Mouse (Mus musculus) left cerebral cortex, postnatal 25 days (tissue): ENCODE measurements at regions not wholly inside any gene's neighbourhood (a gene's known extent, or its start where the extent isn't known, plus 50 kb on each side); places are given as distances from the start of the nearest gene placed in this dataset.
A peak's percentile ranks its signal among the peaks of the same experiment; 100 is the strongest.

Experiments
- DNase-seq, 2 experiments: peaks; one replicate each; pipeline ENCODE4 v3.0.0; 2022; ENCODE audit warnings: low spot score in 2 of 2, mixed read lengths in 1 of 2
- intact Hi-C: fragments of 180-260 bp; cut with DNase I; formaldehyde crosslinking; loops from one replicate; pipeline ENCODE4 v1.15.1; 2025

DNA sequence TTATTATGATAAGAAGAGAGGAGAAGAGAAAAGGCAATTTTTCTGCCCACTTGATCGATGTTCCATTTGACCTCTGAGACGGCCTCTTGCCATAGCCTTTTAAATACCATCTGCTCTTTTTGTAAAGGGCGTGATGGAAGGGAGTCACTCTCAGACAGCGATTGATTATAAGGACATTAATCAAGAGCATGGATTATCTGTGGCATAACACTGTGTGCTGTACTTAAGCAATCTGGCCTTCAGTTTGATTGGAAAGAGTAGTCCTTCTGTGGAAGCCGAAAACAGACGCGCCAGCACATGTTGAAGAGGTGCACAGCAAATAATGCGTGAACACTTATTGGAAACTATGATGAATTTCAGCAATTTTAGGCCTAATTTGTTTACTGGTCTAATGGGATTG, 685.4 kb upstream of the Robo1 start:
- intact Hi-C loops: no loop called here
- DNase-seq: no peak

GRCm38 (mm10) chr16:71640361-71640760, 667.7 kb upstream of the Robo1 start:
- intact Hi-C loops: no loop called here
- DNase-seq: no peak

DNA sequence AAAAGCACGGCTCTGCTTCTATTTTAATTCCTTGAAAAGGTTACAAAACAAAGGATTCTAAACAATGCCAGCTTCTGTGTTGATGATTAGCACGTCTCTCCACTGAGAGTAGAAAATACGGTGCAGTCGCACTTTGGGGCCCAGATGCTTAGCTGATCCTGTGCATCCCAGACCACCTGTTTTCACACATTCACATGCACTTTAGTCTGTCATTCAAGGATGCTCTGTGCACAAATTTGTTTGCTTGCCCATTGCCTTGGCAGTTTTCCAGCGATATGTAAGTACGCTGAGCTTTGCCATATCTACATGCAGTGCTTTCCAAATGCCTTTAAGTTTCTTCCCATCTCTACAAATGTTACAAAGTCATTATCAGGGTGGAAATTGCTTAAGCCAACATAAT, 664.9 kb upstream of the Robo1 start:
- intact Hi-C loops: no loop called here

DNA sequence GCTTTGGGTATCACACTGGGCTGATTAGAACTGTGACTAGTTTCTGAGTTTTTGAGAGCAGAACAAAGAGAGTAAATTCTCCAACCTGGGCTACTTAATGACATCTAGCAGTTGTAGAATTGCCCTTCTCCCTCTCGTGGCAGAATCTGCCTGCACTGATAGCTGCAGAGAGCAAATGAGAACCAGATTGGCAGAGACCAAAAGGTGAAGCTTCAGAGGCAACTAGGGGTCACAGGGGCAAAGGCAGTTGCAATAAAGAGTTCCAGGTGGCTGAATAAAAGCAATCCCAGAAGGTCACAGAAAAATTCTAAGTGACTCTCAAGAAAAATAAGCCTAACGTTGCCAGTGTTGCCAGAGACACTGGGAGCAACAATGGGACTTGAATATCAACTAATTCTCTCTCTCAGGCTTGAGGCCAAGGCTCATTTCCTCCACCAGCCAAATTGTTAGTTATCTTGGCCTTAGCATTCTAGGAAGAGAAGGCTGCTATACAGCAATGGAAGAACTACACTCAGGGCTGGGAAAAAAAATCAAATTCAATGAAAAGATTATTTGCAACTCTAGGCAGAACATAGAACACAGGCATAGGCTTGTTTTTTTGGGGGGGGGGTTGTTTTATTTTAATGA, 629.9 kb upstream of the Robo1 start:
- intact Hi-C loops: no loop called here
- no peak for DNase-seq

More for the DNA sequence above, 664.9 kb upstream of the Robo1 start:
- peak in 1 of 2 experiments; percentile 9 for DNase-seq

DNA sequence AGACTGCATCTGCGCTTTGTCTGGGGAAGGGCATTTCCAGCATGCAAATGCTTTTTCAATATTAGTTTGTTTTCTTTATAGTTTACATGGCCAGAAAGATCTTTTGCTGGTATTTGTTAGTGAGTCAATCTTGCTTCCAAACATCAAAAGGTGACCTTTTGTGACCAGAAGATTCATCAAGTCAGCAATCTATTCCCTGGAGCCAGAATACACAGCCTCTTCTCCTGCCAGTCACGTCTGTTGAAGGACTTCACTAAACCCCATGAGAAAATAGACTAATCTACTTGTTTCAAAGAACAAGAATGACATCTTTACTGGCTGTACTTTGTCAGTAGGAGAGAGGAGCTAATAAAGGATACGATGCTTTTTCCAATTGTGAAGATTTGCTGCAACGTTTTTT, 614.6 kb upstream of the Robo1 start:
- intact Hi-C loops: no loop called here
- DNase-seq: no peak

- no peak for DNase-seq
- intact Hi-C loops: no loop called here
These were observed 602.3 kb upstream of the Robo1 start for GRCm38 (mm10) chr16:71705846-71706245.

- intact Hi-C loops: no loop called here
These were observed 598.4 kb upstream of the Robo1 start for GRCm38 (mm10) chr16:71709684-71710083.

GRCm38 (mm10) chr16:71711879-71712278, 596.2 kb upstream of the Robo1 start:
- DNase-seq: no peak
- intact Hi-C loops: no loop called here

More at GRCm38 (mm10) chr16:71709684-71710083, 598.4 kb upstream of the Robo1 start:
- DNase-seq: no peak

DNA sequence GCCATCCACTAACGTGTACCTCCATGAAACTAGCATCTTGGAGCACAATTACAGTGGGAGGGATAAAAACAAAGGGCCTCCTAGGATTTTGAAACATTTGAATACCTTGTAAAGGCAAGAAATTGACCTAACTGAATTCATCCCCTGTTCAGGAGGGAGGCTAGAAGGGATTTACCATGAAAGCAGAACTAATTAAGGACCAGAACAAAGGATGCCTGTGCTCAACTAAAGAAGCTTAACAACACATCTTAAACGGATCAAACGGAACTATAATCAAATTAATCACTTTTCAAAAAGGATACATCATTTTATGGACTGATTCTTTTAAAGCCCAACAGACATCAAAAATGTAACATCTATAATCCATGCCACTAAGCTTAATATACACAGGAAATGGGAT, 590.9 kb upstream of the Robo1 start:
- DNase-seq: no peak
- intact Hi-C loops: no loop called here

- DNase-seq: no peak
- intact Hi-C loops: no loop called here
These were observed 583.2 kb upstream of the Robo1 start for GRCm38 (mm10) chr16:71724898-71725297.

- no peak for DNase-seq
- intact Hi-C loops: no loop called here
These were observed 570.2 kb upstream of the Robo1 start for GRCm38 (mm10) chr16:71737941-71738340.

DNA sequence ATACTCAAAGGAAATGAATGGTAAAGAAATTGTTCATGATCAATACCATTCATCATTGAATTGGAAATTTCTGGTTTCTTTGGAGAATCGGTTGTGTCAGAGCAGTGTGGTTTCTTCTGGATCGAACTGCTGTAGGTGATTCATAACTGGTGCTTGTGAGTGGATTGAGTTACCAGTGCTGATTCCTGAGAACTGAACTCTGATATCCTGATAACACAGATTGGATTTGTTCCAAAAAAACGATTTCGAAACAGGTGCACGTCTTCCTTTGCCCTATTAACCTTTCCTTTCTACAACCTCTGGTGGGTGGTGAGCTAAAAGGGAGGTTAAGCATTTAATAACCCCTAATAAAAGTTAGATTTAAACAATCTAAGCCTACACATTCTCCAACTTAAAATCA, 569.0 kb upstream of the Robo1 start:
- intact Hi-C loops: no loop called here

DNA sequence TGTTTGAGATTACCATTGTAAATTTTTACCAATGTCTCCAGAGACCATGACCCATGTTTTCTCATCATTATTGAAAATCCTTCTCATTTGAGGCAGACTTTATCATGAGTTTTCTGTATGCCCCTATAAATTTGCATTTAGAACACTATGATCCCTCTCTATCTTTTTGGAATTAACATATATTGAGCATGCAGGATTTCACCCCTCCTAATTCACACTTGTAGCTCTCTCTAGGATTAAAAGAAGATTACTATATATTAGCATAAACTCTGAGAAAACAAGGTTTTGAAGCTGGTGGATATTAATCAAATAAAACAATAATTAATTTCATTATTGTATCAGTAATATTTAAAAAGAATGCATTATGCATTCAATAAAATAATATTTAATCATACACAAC, 527.2 kb upstream of the Robo1 start:
- intact Hi-C loops: no loop called here
- no peak for DNase-seq

More for the DNA sequence above, 569.0 kb upstream of the Robo1 start:
- DNase-seq: no peak

GRCm38 (mm10) chr16:71812840-71813239, 495.3 kb upstream of the Robo1 start:
- intact Hi-C loops: no loop called here

DNA sequence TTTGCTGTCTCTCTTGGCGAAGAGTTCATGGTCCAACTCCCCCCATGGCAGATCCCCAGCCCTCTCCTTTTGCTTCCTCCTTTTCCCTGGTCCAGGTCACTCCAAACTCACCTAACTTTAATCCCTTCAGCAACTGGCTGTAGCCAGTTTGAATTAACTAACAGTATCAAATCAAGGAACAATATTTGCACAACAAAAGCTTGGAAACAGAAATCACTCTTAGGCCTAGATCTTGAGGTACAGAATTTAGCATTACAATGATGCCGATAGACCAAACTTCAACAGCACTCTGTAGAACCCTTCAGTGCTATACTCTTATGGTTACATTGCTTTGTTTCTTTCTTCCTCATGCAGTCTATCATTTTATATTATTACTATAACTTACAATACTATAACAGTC, 472.8 kb upstream of the Robo1 start:
- intact Hi-C loops: no loop called here
- no peak for DNase-seq

More at GRCm38 (mm10) chr16:71812840-71813239, 495.3 kb upstream of the Robo1 start:
- DNase-seq: no peak

DNA sequence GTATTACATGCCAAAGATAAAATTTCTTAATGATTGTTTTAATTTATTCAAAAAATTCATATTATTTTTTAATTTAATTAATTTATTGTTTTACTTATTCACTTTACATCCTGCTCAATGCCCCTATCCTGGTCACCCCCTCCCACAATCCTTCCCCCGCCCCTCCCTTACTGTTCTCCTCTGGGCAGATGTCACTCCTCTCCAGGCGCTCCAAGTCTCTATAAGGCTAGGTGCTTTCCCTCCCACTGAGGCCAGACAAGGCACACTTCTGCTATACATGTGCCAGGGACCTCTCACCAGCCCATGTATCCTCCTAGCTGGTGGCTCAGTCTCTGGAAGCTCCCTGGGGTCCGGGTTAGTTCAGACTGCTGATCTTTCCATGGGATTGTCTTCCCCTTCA, 458.0 kb upstream of the Robo1 start:
- intact Hi-C loops: no loop called here
- DNase-seq: no peak

DNA sequence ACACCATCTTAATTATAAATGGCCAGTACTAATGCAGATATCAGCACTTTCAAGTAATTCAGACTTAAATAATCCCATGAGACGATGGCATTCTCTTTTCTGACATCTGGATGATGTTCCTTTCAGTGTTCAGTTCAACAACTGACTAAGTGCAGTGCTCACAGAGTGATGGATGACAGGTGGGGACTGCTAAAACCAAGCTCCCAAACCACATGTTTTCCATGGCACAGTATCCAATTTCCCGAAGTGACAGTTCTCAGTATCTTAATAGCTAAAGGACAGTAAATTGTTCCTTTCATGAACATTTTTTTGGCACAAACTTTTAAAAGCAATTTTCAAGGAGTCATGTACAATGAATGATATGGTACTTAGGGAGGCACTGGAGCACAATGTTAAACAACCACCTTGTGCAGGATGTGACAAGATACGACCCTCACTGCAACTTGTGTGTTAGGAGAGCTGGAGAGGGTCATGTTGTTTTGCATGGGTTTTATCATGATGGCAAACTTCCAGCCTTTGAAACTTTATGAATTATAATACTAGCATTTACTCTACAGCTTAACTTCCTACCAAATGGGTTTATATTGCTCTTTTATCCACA, 456.4 kb upstream of the Robo1 start:
- intact Hi-C loops: no loop called here
- no peak for DNase-seq

DNA sequence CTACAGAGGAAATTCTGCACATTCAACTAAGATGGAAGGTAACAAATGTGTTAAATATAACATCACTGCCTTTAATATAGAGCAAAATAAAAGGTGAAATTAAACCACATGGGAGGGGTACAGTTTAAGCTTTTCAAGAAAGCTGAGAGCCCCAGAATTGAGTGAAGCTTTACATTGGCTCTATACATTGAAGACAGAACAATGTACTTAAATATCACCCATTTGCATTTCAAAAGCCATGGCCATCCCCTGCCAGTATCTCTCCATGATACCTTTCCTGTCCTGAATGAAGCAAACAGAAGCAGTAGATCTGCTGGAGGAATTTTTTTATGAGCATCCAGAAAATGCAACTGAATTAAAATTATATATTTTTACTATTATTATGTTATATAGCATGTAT, 450.2 kb upstream of the Robo1 start:
- intact Hi-C loops: no loop called here
- no peak for DNase-seq

- DNase-seq: no peak
- intact Hi-C loops: no loop called here
These were observed 447.9 kb upstream of the Robo1 start for GRCm38 (mm10) chr16:71860205-71860604.

- DNase-seq: no peak
- intact Hi-C loops: no loop called here
These were observed 422.4 kb upstream of the Robo1 start for GRCm38 (mm10) chr16:71885701-71886100.

- intact Hi-C loops: no loop called here
- peak in 1 of 2 experiments; percentile 2 for DNase-seq
These were observed 418.4 kb upstream of the Robo1 start for GRCm38 (mm10) chr16:71889679-71890078.

GRCm38 (mm10) chr16:71923111-71923510, 385.0 kb upstream of the Robo1 start:
- DNase-seq: no peak
- intact Hi-C loops: no loop called here
